Mouse (Mus musculus): ENCODE results near the gene Gpr161.

- TF ChIP-seq GATA1 (IDR thresholded peaks at IDR 0.05; ENCODE audit: low read length), result no peak
- no peak for TF ChIP-seq TAL1 (IDR thresholded peaks at IDR 0.05; ENCODE audit: low read length)
Observed at GRCm38 (mm10) chr1:165284096-165284495, 11.5 kb upstream of the Gpr161 start.

Measured in erythroblast, embryonic 14.5 days (primary cell).